Mouse (Mus musculus) neural tube, embryonic 15.5 days (tissue): ENCODE data around the gene Ddx4. TPM values are rescaled to one million over a fixed set of nuclear protein-coding genes. Genes with fewer than 3 reads are reported as not detected.

ENCODE experiments used
- ATAC-seq: fragments of 200-750 bp; cut with Nextera tagmentation; 2 replicates; pipeline ENCODE4 v1.8.0; 2017; ENCODE audit warnings: mild to moderate bottlenecking, moderate TSS enrichment, moderate library complexity; ENCODE audit not compliant: low FRiP score
- H3K27ac ChIP-seq: fragments of 300-500 bp; sonication (generic); replicated peaks from 2 replicates; pipeline ENCODE4 v1.5.1; 2015; ENCODE audit warnings: mild to moderate bottlenecking, inconsistent platforms
- H3K27me3 ChIP-seq: fragments of 300-500 bp; sonication (generic); replicated peaks from 2 replicates; pipeline ENCODE4 v1.6.1; 2015; ENCODE audit warnings: inconsistent platforms
- H3K36me3 ChIP-seq: fragments of 300-500 bp; sonication (generic); 2 replicates; pipeline ENCODE4 v1.6.1; 2015; ENCODE audit warnings: inconsistent platforms
- H3K4me1 ChIP-seq: fragments of 300-500 bp; sonication (generic); 2 replicates; pipeline ENCODE4 v1.6.1; 2015; ENCODE audit warnings: inconsistent platforms
- H3K4me2 ChIP-seq: fragments of 300-500 bp; sonication (generic); 2 replicates; pipeline ENCODE4 v1.6.1; 2015; ENCODE audit warnings: inconsistent platforms, mild to moderate bottlenecking, moderate library complexity
- H3K4me3 ChIP-seq: fragments of 300-500 bp; sonication (generic); replicated peaks from 2 replicates; pipeline ENCODE4 v1.5.1; 2015; ENCODE audit warnings: mild to moderate bottlenecking, inconsistent platforms
- H3K9ac ChIP-seq: fragments of 300-500 bp; sonication (generic); replicated peaks from 2 replicates; pipeline ENCODE4 v1.6.1; 2015; ENCODE audit warnings: mild to moderate bottlenecking, inconsistent platforms
- H3K9me3 ChIP-seq: fragments of 300-500 bp; sonication (generic); replicated peaks from 2 replicates; pipeline ENCODE4 v1.6.1; 2016; ENCODE audit warnings: inconsistent platforms
- WGBS: fragments of 180-500 bp; shearing (Covaris S2); methylation state at CpG from one replicate; pipeline ENCODE4 v1.1.7; 2015; ENCODE audit warnings: mixed read lengths; 5-methylcytosine and 5-hydroxymethylcytosine counted together
- polyA plus RNA-seq: library from polyadenylated mRNA; unstranded; fragments of >200 nt; fragmentation: Nextera tagmentation; extraction: Ambion mirVana; gene quantifications from 2 replicates; pipeline ENCODE4 v1.2.1, GENCODE M21; 2015

Gene Ddx4
- polyA plus RNA-seq, 1 experiment from 2014 or later, result 1.1 TPM

DNA sequence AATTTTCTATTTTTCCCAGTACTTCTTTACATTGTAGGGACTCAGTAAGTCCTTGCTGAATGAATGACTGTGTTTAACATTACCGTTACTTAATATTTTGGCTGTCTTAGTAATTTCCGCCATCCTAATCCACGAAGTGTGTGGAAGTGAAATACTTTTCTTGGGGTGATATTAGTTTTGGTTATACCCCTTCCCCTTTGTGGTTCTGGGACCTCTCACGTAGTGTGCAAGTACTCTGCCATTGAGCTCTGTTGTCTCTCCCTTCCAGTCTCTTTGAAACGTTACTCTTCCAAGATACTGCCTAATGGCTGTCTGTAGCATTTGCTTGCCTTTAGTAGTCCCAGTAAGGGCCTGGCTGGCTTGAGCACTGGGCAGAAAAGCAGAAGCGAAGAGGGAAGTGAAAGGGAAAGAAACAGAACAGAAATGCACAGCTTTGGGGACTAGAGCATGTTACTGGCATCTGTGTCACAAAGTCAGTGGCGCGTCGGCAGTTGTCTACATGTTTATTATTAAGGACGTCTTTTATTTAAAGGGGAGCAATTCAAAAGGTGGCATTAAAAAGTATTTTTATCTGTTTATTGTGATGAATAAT, 14.3 kb upstream of the Ddx4 start:
- no peaks in the 10 kb centered on the region for H3K27me3 ChIP-seq
- no peak overlapping the region for H3K27ac ChIP-seq
- no peaks in the 10 kb centered on the region for H3K9me3 ChIP-seq
- H3K9ac ChIP-seq, result no peak overlapping the region
- no peak overlapping the region for H3K4me2 ChIP-seq
- no peak for ATAC-seq
- peaks cover 2% of the 10 kb centered on the region for H3K4me1 ChIP-seq
- WGBS, result 86% methylated on average over 10 of the region's 10 CpGs
- H3K4me3 ChIP-seq, result no peak overlapping the region
- H3K36me3 ChIP-seq, result peaks cover 14% of the 10 kb centered on the region

DNA sequence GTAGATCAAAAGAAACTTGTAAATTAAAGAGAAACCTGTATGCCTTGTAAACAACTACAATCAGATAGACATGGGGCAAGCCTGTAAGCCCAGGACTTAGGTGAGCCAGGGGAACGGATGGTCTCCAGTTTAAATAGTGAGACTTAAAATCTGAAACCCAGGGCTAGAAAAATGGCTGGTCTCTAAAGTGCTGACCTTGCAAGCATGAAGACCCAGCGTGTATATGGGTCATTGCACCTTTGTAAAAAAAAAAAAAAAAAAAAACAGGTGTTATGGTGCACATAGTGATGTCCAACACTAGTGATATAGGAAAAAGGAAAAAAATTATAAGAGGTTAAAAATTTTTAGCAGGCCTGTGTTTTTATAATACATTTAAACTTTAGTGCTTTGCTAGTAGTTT, 9.4 kb upstream of the Ddx4 start:
- ATAC-seq, result no peak
- Histone ChIP-seq H3K9me3 (no peaks in the 10 kb centered on the region), H3K4me3 (no peak overlapping the region), H3K27ac (no peak overlapping the region), H3K9ac (no peak overlapping the region), H3K27me3 (no peaks in the 10 kb centered on the region), H3K4me1 (peaks cover 7% of the 10 kb centered on the region), H3K4me2 (peak overlapping the region; percentile 80), H3K36me3 (no peaks in the 10 kb centered on the region)
- 80% methylated on average over 2 of the region's 2 CpGs for WGBS

DNA sequence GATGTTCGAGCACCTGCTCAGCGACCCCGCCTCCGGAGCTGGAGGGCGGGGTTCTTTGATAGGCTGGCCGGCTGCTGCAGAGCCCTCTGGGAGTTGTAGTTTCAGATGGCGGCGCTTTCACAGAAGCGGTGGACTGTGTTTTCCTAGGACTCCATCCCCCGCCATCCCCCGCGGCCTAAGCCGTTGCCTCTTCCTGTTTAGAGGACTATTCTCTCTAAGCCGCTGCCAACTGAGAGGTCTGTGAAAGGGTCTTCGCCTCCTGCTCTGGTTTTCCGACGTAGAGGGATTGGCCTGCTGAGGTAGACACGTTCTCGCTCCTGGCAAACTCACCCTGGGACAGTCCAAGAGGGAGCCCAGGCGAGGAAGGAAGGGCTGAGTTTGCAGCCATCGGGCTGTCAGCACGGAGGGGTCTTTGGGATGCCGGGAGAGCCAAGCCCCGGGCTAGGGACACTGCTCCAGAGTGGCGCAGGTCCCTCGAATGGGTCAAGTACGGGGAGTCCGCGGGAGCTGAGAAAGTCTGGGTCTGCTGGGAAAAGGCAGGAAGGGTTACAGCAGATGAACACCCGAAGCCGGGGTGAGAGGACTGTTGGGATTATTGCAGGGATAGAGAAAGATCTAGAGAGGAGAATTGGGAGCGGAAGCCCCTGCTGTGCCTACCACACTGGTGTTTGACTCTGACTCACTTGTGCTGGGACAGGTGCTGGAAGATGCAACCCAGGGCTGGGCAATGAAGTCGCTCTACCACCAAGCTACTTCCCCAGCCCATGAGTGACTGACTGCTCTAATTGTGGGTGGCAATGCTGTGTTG, 8.5 kb upstream of the Ddx4 start, which contains the start of gene Slc38a9:
Gene Slc38a9, plus strand, starts transcription at position 178 of the 808 bp plus-strand sequence.
- under 1% methylated on average over 33 of the region's 33 CpGs for WGBS

DNA sequence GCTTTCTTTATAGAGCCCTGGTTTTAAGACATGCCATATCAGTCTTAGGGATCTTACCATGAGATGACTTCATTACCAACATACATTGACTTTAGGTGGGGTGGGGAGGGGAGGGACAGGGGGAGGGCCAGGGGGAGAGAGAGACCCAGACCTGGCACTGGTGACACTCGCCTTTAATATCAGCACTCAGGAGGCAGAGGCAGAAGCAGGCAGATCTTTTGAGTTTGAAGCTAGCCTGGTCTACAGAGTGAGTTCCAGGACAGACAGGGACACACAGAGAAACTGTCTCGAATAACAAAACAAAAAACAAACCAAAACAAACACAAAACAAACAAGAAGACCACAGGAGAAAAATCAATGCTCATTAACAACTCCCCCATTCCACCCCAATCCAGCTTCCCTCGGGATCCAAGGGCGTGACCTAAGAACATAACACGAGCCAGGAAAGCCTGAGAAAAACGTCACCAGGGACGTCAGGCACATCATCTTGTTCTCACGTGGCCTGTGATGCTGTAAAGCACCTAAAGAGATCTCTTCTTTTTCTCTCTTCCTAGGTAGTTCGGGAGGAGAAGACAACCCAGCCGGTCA, 7.8 kb upstream of the Ddx4 start:
- no peaks in the 10 kb centered on the region for H3K36me3 ChIP-seq
- H3K4me1 ChIP-seq, result peaks cover 7% of the 10 kb centered on the region
- H3K4me3 ChIP-seq, result peak overlapping the region; percentile 72
- peak overlapping the region; percentile 80 for H3K4me2 ChIP-seq
- WGBS, result 3% methylated on average over 10 of the region's 10 CpGs
- peak; percentile 46 for ATAC-seq
- no peaks in the 10 kb centered on the region for H3K27me3 ChIP-seq
- H3K27ac ChIP-seq, result no peak overlapping the region
- no peaks in the 10 kb centered on the region for H3K9me3 ChIP-seq
- peak overlapping the region; percentile 69 for H3K9ac ChIP-seq

More for the DNA sequence above, 8.5 kb upstream of the Ddx4 start, which contains the start of gene Slc38a9:
- H3K27me3 ChIP-seq, result no peaks in the 10 kb centered on the region
- peak; percentile 99 for ATAC-seq
- peak within 1 kb of the TSS; percentile 72 for H3K4me3 ChIP-seq
- peak within 1 kb of the TSS; percentile 69 for H3K9ac ChIP-seq
- H3K4me1 ChIP-seq, result peaks cover 7% of the 10 kb centered on the region
- H3K4me2 ChIP-seq, result peak within 1 kb of the TSS; percentile 80
- no peaks in the 10 kb centered on the region for H3K9me3 ChIP-seq
- H3K27ac ChIP-seq, result peak within 1 kb of the TSS; percentile 85
- H3K36me3 ChIP-seq, result no peaks in the 10 kb centered on the region

DNA sequence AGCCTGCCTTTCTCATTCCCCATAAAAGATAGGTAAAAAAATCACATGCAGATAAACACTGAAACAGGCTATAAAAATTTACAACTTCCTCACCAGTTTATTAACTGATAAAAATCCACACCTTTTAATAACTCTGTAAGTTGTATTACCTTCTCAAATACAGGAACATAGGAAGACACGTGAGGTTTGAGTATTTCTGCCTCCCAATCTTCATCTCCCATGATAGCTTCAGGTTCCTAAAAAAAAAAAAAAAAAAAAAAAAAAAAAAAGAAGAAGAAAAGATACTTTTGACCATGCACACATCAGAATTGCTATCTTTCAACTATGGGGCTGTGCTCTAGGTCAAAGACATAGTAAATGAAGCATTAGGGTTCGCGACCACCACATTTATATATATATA, 1.1 kb downstream of the Ddx4 start:
- no peak overlapping the region for H3K4me3 ChIP-seq
- 0 out of 2 replicates have a peak, but pooled peaks cover 9% of the 10 kb centered on the region for H3K9me3 ChIP-seq
- H3K4me2 ChIP-seq, result no peak overlapping the region
- H3K27me3 ChIP-seq, result no peaks in the 10 kb centered on the region
- no peaks in the 10 kb centered on the region for H3K36me3 ChIP-seq
- no peak for ATAC-seq
- no peak overlapping the region for H3K9ac ChIP-seq
- 84% methylated on average over 3 of the region's 3 CpGs for WGBS
- H3K27ac ChIP-seq, result no peak overlapping the region
- H3K4me1 ChIP-seq, result no peaks in the 10 kb centered on the region

DNA sequence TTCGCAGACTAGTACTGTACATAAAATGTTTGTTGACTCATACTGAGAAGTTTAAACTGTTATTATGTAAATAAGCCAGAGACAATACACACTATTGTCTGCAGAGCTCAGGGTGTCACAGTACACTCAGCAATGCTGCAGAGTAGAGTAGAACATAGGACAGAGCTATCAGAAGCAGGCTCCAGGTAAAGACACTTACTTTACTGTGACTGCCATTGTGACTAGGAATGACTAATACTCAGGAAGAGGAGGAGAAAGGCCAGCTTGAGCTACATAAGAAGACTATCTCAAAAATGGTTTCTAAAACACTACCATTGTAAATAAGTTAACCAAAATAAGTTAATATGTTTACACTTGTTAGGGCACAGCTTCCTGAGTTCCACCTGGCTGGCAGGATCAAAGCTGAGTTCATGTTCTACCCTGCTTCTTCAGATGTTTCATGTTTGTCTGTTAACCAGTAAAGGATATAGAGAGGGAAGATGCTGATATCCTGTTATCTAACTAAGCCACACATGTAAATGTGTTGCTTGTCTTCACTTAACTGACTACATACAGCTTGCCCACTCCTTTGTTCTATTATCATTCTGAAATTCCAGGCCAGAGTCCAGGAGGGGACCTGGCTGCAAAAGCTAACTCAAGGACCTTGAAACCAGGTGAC, 6.6 kb downstream of the Ddx4 start:
- Histone ChIP-seq H3K9ac (no peak overlapping the region), H3K36me3 (no peaks in the 10 kb centered on the region), H3K4me2 (no peak overlapping the region), H3K27ac (no peak overlapping the region), H3K4me1 (no peaks in the 10 kb centered on the region), H3K9me3 (no peaks in the 10 kb centered on the region), H3K4me3 (no peak overlapping the region), H3K27me3 (no peaks in the 10 kb centered on the region)
- WGBS, result 98% methylated on average over 1 of the region's 1 CpGs
- no peak for ATAC-seq

DNA sequence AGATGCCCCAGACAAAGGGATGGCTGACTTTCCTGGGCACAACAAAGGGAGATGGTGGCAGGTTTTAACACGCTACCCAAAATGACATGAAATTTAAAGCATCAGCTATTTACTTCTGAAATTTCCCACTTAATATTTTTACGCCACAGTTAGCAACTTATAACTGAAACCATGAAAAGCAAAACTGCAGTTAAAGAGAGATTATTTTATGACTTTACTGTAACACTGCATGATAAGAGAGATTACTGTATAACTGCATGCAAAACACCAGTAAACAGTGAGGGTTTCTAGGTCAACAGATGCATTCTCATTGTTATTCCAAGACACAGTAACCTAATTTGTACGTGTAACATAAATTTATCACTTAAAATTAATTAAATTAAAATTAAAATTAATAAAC, 7.3 kb downstream of the Ddx4 start:
- H3K4me2 ChIP-seq, result no peak overlapping the region
- no peak for ATAC-seq
- no peaks in the 10 kb centered on the region for H3K27me3 ChIP-seq
- H3K27ac ChIP-seq, result no peak overlapping the region
- H3K9ac ChIP-seq, result no peak overlapping the region
- no peaks in the 10 kb centered on the region for H3K9me3 ChIP-seq
- no peak overlapping the region for H3K4me3 ChIP-seq
- H3K4me1 ChIP-seq, result no peaks in the 10 kb centered on the region
- no peaks in the 10 kb centered on the region for H3K36me3 ChIP-seq
- WGBS, result 86% methylated on average over 3 of the region's 3 CpGs

DNA sequence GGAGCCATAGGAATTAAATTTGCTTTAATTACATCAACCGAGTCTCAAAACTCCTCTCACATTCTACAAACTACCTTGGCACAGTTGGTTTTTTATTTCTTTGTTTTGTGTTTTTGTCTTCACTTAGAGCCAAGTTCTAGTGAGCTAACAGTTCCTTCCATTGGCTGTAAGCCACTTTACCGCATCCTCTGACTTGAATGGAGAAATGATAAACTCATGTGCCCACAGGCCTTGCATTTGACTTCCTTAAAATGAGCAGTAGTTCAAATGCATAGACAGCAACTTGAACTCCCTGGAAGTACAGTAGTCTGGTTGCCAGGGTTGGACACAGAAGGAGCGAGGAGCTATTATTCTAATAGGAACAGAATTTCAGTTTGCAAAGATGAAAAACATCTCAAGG, 9.4 kb downstream of the Ddx4 start:
- 91% methylated on average over 3 of the region's 3 CpGs for WGBS

DNA sequence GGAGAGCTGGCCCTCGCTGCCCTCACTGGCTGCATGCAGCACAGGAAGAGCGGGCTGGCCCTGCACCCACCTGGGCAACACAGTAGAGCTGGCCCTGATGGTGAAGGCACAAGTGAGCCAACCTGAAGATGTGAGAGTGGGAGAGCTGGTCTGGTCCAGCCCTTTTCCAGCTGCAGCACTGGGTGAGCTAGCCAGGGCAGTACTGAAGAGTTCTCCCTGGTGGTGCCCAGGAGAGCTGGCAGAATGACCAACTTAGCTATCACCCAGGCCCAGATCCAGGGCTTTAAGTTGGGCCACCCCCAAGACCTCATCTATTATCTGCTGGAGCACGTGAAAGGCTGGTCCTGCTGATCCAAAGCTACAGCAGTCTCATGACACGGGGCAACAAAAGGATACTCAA, 13.2 kb downstream of the Ddx4 start:
- Histone ChIP-seq H3K27me3 (no peaks in the 10 kb centered on the region), H3K9ac (no peak overlapping the region), H3K4me1 (no peaks in the 10 kb centered on the region), H3K36me3 (no peaks in the 10 kb centered on the region), H3K27ac (no peak overlapping the region), H3K4me2 (no peak overlapping the region), H3K9me3 (no peaks in the 10 kb centered on the region), H3K4me3 (no peak overlapping the region)
- WGBS, result 72% methylated on average over 4 of the region's 4 CpGs
- no peak for ATAC-seq

More for the DNA sequence above, 9.4 kb downstream of the Ddx4 start:
- no peaks in the 10 kb centered on the region for H3K4me1 ChIP-seq
- no peak overlapping the region for H3K4me2 ChIP-seq
- no peaks in the 10 kb centered on the region for H3K36me3 ChIP-seq
- no peak overlapping the region for H3K4me3 ChIP-seq
- no peak overlapping the region for H3K9ac ChIP-seq
- no peaks in the 10 kb centered on the region for H3K9me3 ChIP-seq
- H3K27me3 ChIP-seq, result no peaks in the 10 kb centered on the region
- ATAC-seq, result no peak
- H3K27ac ChIP-seq, result no peak overlapping the region

DNA sequence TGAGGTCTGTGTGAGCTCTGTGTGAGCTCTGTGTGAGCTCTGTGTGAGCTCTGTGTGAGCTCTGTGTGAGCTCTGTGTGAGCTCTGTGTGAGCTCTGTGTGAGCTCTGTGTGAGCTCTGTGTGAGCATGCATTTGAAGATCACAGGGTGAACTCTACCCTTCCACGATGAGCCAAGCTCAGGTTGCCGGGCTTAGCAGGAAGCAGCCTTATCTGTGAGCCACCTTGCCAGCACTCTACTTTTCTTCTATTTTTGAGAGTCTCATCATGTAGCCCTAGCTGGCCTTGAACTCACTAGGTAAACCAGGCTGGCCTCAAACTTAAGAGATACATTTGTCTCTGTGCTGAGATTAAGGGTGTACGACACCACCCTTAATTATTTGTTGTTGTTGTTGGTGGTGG, 15.8 kb downstream of the Ddx4 start:
- H3K4me3 ChIP-seq, result no peak overlapping the region
- no peaks in the 10 kb centered on the region for H3K9me3 ChIP-seq
- no peak overlapping the region for H3K27ac ChIP-seq
- no peak overlapping the region for H3K9ac ChIP-seq
- H3K36me3 ChIP-seq, result no peaks in the 10 kb centered on the region
- no peaks in the 10 kb centered on the region for H3K4me1 ChIP-seq
- H3K4me2 ChIP-seq, result no peak overlapping the region
- no peaks in the 10 kb centered on the region for H3K27me3 ChIP-seq
- WGBS, result 44% methylated on average over 3 of the region's 3 CpGs
- no peak for ATAC-seq

DNA sequence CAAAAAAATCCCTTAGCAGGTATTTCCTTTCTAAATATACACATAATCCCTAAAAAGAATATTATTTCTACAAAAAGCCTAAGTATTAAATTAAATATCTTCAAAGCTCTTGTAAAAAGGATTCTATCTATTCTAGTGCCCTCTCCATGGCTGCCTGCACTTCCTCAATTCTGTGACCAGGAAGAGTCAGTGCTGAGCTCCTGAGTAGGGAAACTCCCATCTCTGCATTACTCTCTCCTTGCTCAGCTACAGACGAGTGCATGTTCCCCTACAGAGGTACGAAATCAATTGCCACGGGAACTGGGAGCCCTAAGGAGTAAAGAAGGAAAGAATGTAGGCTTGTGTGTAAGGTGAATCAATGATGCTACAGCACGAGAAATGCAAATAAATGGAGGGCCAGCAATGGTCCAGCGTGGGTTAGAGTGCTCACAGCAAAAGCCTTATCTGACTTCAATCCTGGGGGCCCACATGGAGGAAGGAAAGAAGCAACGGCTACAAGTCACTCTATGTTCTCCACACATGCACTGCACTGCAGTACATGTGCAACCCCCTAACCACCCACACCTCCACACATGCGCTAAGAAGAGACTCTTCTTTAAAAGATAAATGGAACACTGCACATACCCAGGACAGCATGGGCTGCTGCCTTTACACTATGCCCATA, 17.0 kb downstream of the Ddx4 start:
- no peaks in the 10 kb centered on the region for H3K4me1 ChIP-seq
- H3K27ac ChIP-seq, result no peak overlapping the region
- no peak overlapping the region for H3K4me3 ChIP-seq
- 60% methylated on average over 7 of the region's 7 CpGs for WGBS
- no peak for ATAC-seq
- no peaks in the 10 kb centered on the region for H3K9me3 ChIP-seq
- no peak overlapping the region for H3K4me2 ChIP-seq
- no peak overlapping the region for H3K9ac ChIP-seq
- H3K36me3 ChIP-seq, result no peaks in the 10 kb centered on the region
- H3K27me3 ChIP-seq, result no peaks in the 10 kb centered on the region
